Mouse (Mus musculus) A20 (cell line): ENCODE measurements at regions not wholly inside any gene's neighbourhood (a gene's known extent, or its start where the extent isn't known, plus 50 kb on each side); places are given as distances from the start of the nearest gene placed in this dataset.
"Not testable (repeated sequence)": the region's sequence is repeated elsewhere in the genome, so short reads cannot be mapped to it uniquely, and the experiment has no call there.

ENCODE experiments used
- DNase-seq: peaks from one replicate; pipeline ENCODE4 v3.0.0-alpha.2; 2011; ENCODE audit warnings: low read depth, low spot score

GRCm38 (mm10) chr1:51602071-51602470 is 123.8 kb upstream of the Nabp1 start:
- no peak for DNase-seq

GRCm38 (mm10) chr1:51600425-51600824 is 122.2 kb upstream of the Nabp1 start:
- DNase-seq = peak; percentile 65

- peak; percentile 80 for DNase-seq
Observed at GRCm38 (mm10) chr1:51596935-51597820, 119.0 kb upstream of the Nabp1 start.

GRCm38 (mm10) chr1:51594666-51595065 is 116.4 kb upstream of the Nabp1 start:
- no peak for DNase-seq

GRCm38 (mm10) chr1:51593621-51594441 is 115.6 kb upstream of the Nabp1 start:
- no peak for DNase-seq

GRCm38 (mm10) chr1:51591886-51592285 is 113.7 kb upstream of the Nabp1 start:
- DNase-seq = no peak

GRCm38 (mm10) chr1:51590606-51591400 is 112.6 kb upstream of the Nabp1 start:
- DNase-seq = no peak

GRCm38 (mm10) chr1:51584925-51585424 is 106.8 kb upstream of the Nabp1 start:
- peak; percentile 21 for DNase-seq

GRCm38 (mm10) chr1:51583871-51584270 is 105.6 kb upstream of the Nabp1 start:
- DNase-seq = no peak

- peak; percentile 47 for DNase-seq
Observed at GRCm38 (mm10) chr1:51580074-51580473, 101.8 kb upstream of the Nabp1 start.

GRCm38 (mm10) chr1:51577701-51578100 is 99.5 kb upstream of the Nabp1 start:
- no peak for DNase-seq

- DNase-seq = no peak
Observed at GRCm38 (mm10) chr1:51572314-51573078, 94.3 kb upstream of the Nabp1 start.

- DNase-seq = peak; percentile 34
Observed at GRCm38 (mm10) chr1:51569625-51570024, 91.4 kb upstream of the Nabp1 start.

- no peak for DNase-seq
Observed at GRCm38 (mm10) chr1:51566170-51566649, 88.0 kb upstream of the Nabp1 start.

- DNase-seq = not testable (repeated sequence)
Observed at GRCm38 (mm10) chr1:51556616-51557015, 78.4 kb upstream of the Nabp1 start.

GRCm38 (mm10) chr1:51553738-51554137 is 75.5 kb upstream of the Nabp1 start:
- no peak for DNase-seq

GRCm38 (mm10) chr1:51551624-51552023 is 73.4 kb upstream of the Nabp1 start:
- no peak for DNase-seq

GRCm38 (mm10) chr1:51542801-51543200 is 64.6 kb upstream of the Nabp1 start:
- DNase-seq = no peak

- DNase-seq = peak; percentile 65
Observed at GRCm38 (mm10) chr1:51539634-51540033, 61.4 kb upstream of the Nabp1 start.

GRCm38 (mm10) chr1:51538836-51539235 is 60.6 kb upstream of the Nabp1 start:
- no peak for DNase-seq
